Mouse (Mus musculus) heart, adult 11 months (tissue): ENCODE measurements around the gene Pkib.
A peak's percentile ranks its signal among the peaks of the same experiment; 100 is the strongest.

Experiments used
- DNase-seq: peaks from one replicate; pipeline ENCODE4 v3.0.0; 2022

Gene Pkib

GRCm38 (mm10) chr10:57631896-57632867 is at the start of gene Pkib:
Gene Pkib (plus strand): TSS chr10:57631981.
- DNase-seq = peak; percentile 90

GRCm38 (mm10) chr10:57583927-57584326 is 47.9 kb upstream of the Pkib start:
- DNase-seq = no peak

- DNase-seq = no peak
Measured at GRCm38 (mm10) chr10:57594266-57594665, 37.5 kb upstream of the Pkib start.

GRCm38 (mm10) chr10:57597172-57597571 is 34.6 kb upstream of the Pkib start:
- no peak for DNase-seq

GRCm38 (mm10) chr10:57602951-57603350 is 28.8 kb upstream of the Pkib start:
- no peak for DNase-seq

GRCm38 (mm10) chr10:57623311-57623710 is 8.5 kb upstream of the Pkib start:
- DNase-seq = no peak

GRCm38 (mm10) chr10:57627773-57628172 is 4.0 kb upstream of the Pkib start:
- DNase-seq = no peak

- no peak for DNase-seq
Measured at GRCm38 (mm10) chr10:57630557-57630956, 1.2 kb upstream of the Pkib start.

GRCm38 (mm10) chr10:57632868-57633240 is 1.1 kb downstream of the Pkib start:
- DNase-seq = no peak

- DNase-seq = no peak
Measured at GRCm38 (mm10) chr10:57636970-57637369, 5.2 kb downstream of the Pkib start.

- DNase-seq = no peak
Measured at GRCm38 (mm10) chr10:57638250-57638649, 6.5 kb downstream of the Pkib start.

- DNase-seq = no peak
Measured at GRCm38 (mm10) chr10:57639540-57639939, 7.8 kb downstream of the Pkib start.

- no peak for DNase-seq
Measured at GRCm38 (mm10) chr10:57653297-57653696, 21.5 kb downstream of the Pkib start.

GRCm38 (mm10) chr10:57660505-57660904 is 28.7 kb downstream of the Pkib start:
- DNase-seq = no peak

- no peak for DNase-seq
Measured at GRCm38 (mm10) chr10:57663758-57664157, 32.0 kb downstream of the Pkib start.

- no peak for DNase-seq
Measured at GRCm38 (mm10) chr10:57664253-57664652, 32.5 kb downstream of the Pkib start.

GRCm38 (mm10) chr10:57675740-57676139 is 44.0 kb downstream of the Pkib start:
- no peak for DNase-seq

- DNase-seq = no peak
Measured at GRCm38 (mm10) chr10:57687999-57688398, 56.2 kb downstream of the Pkib start.

- no peak for DNase-seq
Measured at GRCm38 (mm10) chr10:57690161-57690560, 58.4 kb downstream of the Pkib start.

- no peak for DNase-seq
Measured at GRCm38 (mm10) chr10:57702246-57702645, 70.5 kb downstream of the Pkib start.

GRCm38 (mm10) chr10:57721035-57721434 is 89.3 kb downstream of the Pkib start:
- no peak for DNase-seq

GRCm38 (mm10) chr10:57722363-57722762 is 90.6 kb downstream of the Pkib start:
- no peak for DNase-seq

- DNase-seq = peak; percentile 95
Measured at GRCm38 (mm10) chr10:57727666-57728065, 95.9 kb downstream of the Pkib start.

- DNase-seq = no peak
Measured at GRCm38 (mm10) chr10:57731672-57732071, 99.9 kb downstream of the Pkib start.

GRCm38 (mm10) chr10:57740733-57741132 is 109.0 kb downstream of the Pkib start:
- DNase-seq = no peak
